Mouse (Mus musculus): ENCODE results near the gene Shb. TPM values are rescaled to one million over a fixed set of nuclear protein-coding genes. Genes with fewer than 3 reads are reported as not detected.

The Shb gene
- polyA plus RNA-seq, 1 experiment from 2014 or later = 4.9 TPM

DNA sequence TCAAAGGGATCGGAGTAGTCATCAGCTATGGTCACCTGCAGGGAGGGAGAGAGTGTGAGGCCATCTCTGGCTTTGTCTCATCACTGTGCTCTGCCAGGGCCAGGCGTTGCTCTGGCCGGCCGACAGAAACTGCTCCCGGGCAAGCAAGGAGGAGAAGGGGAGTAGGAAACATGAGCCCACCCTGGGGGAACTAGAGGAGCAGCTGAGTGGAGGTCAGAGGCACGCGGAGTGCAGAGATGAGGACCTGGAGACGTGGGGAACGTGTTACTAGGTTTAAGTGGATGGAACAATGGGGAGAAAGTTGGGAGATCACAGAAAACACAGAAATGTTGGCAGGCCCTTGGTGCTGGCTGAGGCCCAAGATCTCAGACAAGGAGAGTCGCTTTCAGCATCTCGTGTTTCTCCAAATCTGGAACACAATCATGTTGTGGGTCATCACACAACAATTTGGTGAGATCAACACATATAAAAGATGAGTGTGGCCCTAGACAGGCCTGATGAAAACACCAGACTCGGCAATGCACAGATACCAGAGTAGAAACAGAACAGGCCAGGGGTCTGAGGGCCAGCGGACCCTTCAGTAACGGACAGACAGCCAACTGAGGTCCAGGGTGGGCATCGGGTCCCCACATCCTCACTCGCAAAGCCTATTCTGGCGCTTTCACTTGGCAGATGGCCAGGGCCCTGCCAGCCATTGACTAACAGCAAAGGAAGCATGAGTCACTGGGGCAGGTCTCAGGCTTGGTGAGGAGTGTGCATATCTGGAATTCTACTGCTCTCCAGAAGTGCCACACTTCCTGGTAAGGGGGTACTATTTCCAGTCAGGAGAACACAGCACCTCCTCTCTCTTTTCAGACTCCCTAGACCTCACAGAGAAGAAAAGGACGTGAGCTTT, 42.9 kb downstream of the Shb start:
- H3K36me3 ChIP-seq = no peaks in the 10 kb centered on the region
- H3K27ac ChIP-seq (replicated peaks) = peak overlapping the region; percentile 68
- H3K27me3 ChIP-seq = peaks cover 43% of the 10 kb centered on the region
- peaks cover 67% of the 10 kb centered on the region for H3K4me1 ChIP-seq
- no peaks in the 10 kb centered on the region for H3K9me3 ChIP-seq
- peak; percentile 28; the same call in 1 of the 2 replicates for ATAC-seq (ENCODE audit: low FRiP score, low read depth)
- no peak overlapping the region for H3K9ac ChIP-seq (replicated peaks)
- 30% methylated on average over 18 of the region's 18 CpGs for WGBS
- H3K4me3 ChIP-seq = no peak overlapping the region
- no peak overlapping the region for H3K4me2 ChIP-seq (replicated peaks)

GRCm38 (mm10) chr4:45487681-45488081, 44.6 kb downstream of the Shb start:
- ATAC-seq (ENCODE audit: low FRiP score, low read depth) = no peak
- Histone ChIP-seq H3K4me2 (replicated peaks) (no peak overlapping the region), H3K4me1 (peaks cover 60% of the 10 kb centered on the region), H3K9ac (replicated peaks) (no peak overlapping the region), H3K9me3 (no peaks in the 10 kb centered on the region), H3K27me3 (peaks cover 28% of the 10 kb centered on the region), H3K27ac (replicated peaks) (no peak overlapping the region), H3K4me3 (no peak overlapping the region), H3K36me3 (no peaks in the 10 kb centered on the region)
- whole genome bisulfite sequencing = 36% methylated on average over 6 of the region's 6 CpGs

- Histone ChIP-seq H3K4me1 (peaks cover 34% of the 10 kb centered on the region), H3K27me3 (peaks cover 13% of the 10 kb centered on the region), H3K4me3 (no peak overlapping the region), H3K36me3 (no peaks in the 10 kb centered on the region), H3K9me3 (no peaks in the 10 kb centered on the region), H3K27ac (replicated peaks) (no peak overlapping the region), H3K4me2 (replicated peaks) (no peak overlapping the region), H3K9ac (replicated peaks) (no peak overlapping the region)
- 84% methylated on average over 5 of the region's 5 CpGs for WGBS
- ATAC-seq (ENCODE audit: low FRiP score, low read depth) = no peak
Observed at GRCm38 (mm10) chr4:45485024-45485423, 47.2 kb downstream of the Shb start.

- H3K9me3 ChIP-seq = no peaks in the 10 kb centered on the region
- no peak for ATAC-seq (ENCODE audit: low FRiP score, low read depth)
- no peaks in the 10 kb centered on the region for H3K36me3 ChIP-seq
- H3K27me3 ChIP-seq = peaks cover 8% of the 10 kb centered on the region
- peaks cover 30% of the 10 kb centered on the region for H3K4me1 ChIP-seq
- no peak overlapping the region; the same call in 1 of the 2 replicates for H3K9ac ChIP-seq (replicated peaks)
- H3K4me3 ChIP-seq = no peak overlapping the region
- no peak overlapping the region for H3K27ac ChIP-seq (replicated peaks)
- 73% methylated on average over 8 of the region's 8 CpGs for WGBS
- H3K4me2 ChIP-seq (replicated peaks) = no peak overlapping the region
Observed at GRCm38 (mm10) chr4:45483271-45484245, 48.7 kb downstream of the Shb start.

DNA sequence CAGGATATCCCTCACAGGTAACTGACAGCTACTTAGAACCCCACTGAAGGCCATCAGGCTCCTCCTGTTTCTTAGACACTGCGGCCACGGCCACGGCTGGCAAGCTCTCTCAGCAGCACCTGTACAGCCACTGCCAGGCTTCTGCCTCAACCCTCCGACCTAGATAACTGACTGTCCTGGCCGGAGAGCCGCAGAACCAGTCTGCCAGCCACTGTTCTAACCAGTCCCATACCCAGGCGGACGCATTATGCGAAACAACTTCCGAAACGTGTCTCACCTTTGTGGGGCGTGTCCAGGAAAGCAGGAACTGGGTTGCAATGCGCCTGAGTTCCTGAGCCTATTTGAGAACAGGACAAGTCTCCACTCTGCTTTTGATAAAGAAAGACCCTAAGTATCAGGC, 50.0 kb downstream of the Shb start:
- Histone ChIP-seq H3K9me3 (no peaks in the 10 kb centered on the region), H3K36me3 (no peaks in the 10 kb centered on the region), H3K4me1 (peaks cover 35% of the 10 kb centered on the region), H3K27ac (replicated peaks) (no peak overlapping the region), H3K4me3 (no peak overlapping the region), H3K27me3 (peaks cover 4% of the 10 kb centered on the region; the same call in 1 of the 2 replicates), H3K4me2 (replicated peaks) (no peak overlapping the region), H3K9ac (replicated peaks) (no peak overlapping the region)
- 90% methylated on average over 13 of the region's 13 CpGs for WGBS
- ATAC-seq (ENCODE audit: low FRiP score, low read depth) = no peak

DNA sequence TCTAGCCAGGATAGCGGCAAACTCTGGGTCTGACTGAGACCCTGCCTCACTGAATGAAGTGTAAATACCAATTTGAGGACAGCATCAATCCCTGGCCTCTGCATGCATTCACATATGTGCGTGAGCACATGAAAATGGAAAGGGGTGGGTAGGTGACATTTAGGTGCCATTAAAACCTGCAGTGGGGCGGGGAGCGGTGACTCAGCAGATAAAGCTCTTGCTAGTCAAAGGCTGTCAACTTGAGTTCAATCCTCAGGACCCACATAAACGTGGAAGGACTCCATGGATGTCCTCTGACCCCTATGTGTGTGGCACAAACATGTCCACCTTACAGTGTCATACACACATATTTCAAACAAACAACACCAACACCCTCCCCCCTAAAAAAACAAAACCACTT, 50.8 kb downstream of the Shb start:
- H3K4me3 ChIP-seq = no peak overlapping the region
- no peaks in the 10 kb centered on the region for H3K9me3 ChIP-seq
- no peak for ATAC-seq (ENCODE audit: low FRiP score, low read depth)
- no peak overlapping the region for H3K27ac ChIP-seq (replicated peaks)
- H3K27me3 ChIP-seq = no peaks in the 10 kb centered on the region; the same call in 1 of the 2 replicates
- H3K36me3 ChIP-seq = no peaks in the 10 kb centered on the region
- H3K4me1 ChIP-seq = peaks cover 44% of the 10 kb centered on the region
- H3K4me2 ChIP-seq (replicated peaks) = no peak overlapping the region
- 82% methylated on average over 5 of the region's 5 CpGs for WGBS
- no peak overlapping the region for H3K9ac ChIP-seq (replicated peaks)

DNA sequence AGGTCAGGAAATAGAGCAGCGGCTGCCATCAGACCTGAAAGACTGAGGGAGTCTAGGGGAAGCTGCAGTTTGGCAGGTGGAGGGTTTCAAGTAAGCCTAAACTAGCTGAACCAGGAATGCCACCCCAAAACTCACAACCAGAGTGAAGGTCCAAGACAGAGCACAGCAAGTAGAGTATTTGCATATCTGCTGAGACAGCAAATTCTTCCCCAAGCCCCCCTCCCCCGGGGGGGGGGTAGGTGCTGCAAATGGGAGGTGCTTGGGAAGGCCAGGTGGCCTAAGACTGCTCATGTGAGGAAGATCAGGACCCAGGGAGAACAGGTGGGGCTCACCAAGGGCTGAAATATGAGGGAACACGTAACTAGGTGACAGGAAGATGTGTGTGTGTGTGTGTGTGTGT, 51.7 kb downstream of the Shb start:
- H3K4me3 ChIP-seq = no peak overlapping the region
- H3K9ac ChIP-seq (replicated peaks) = no peak overlapping the region
- no peak for ATAC-seq (ENCODE audit: low FRiP score, low read depth)
- H3K4me2 ChIP-seq (replicated peaks) = no peak overlapping the region
- no peak overlapping the region for H3K27ac ChIP-seq (replicated peaks)
- no peaks in the 10 kb centered on the region for H3K9me3 ChIP-seq
- H3K27me3 ChIP-seq = no peaks in the 10 kb centered on the region; the same call in 1 of the 2 replicates
- peaks cover 44% of the 10 kb centered on the region for H3K4me1 ChIP-seq
- WGBS = 64% methylated on average over 3 of the region's 3 CpGs
- H3K36me3 ChIP-seq = no peaks in the 10 kb centered on the region

- WGBS = 87% methylated on average over 10 of the region's 10 CpGs
- Histone ChIP-seq H3K4me1 (peaks cover 44% of the 10 kb centered on the region), H3K9me3 (no peaks in the 10 kb centered on the region)
Observed at GRCm38 (mm10) chr4:45479433-45479832, 52.8 kb downstream of the Shb start.

GRCm38 (mm10) chr4:45478178-45478577, 54.1 kb downstream of the Shb start:
- Histone ChIP-seq H3K9me3 (no peaks in the 10 kb centered on the region), H3K36me3 (no peaks in the 10 kb centered on the region), H3K4me2 (replicated peaks) (no peak overlapping the region), H3K27ac (replicated peaks) (no peak overlapping the region), H3K9ac (replicated peaks) (no peak overlapping the region), H3K4me3 (no peak overlapping the region), H3K27me3 (no peaks in the 10 kb centered on the region), H3K4me1 (peaks cover 44% of the 10 kb centered on the region)
- ATAC-seq (ENCODE audit: low FRiP score, low read depth) = no peak
- 60% methylated on average over 7 of the region's 7 CpGs for WGBS

More at GRCm38 (mm10) chr4:45479433-45479832, 52.8 kb downstream of the Shb start:
- H3K4me3 ChIP-seq = no peak overlapping the region
- H3K27ac ChIP-seq (replicated peaks) = no peak overlapping the region
- H3K9ac ChIP-seq (replicated peaks) = no peak overlapping the region
- no peak for ATAC-seq (ENCODE audit: low FRiP score, low read depth)
- no peak overlapping the region for H3K4me2 ChIP-seq (replicated peaks)
- H3K36me3 ChIP-seq = no peaks in the 10 kb centered on the region
- no peaks in the 10 kb centered on the region for H3K27me3 ChIP-seq

DNA sequence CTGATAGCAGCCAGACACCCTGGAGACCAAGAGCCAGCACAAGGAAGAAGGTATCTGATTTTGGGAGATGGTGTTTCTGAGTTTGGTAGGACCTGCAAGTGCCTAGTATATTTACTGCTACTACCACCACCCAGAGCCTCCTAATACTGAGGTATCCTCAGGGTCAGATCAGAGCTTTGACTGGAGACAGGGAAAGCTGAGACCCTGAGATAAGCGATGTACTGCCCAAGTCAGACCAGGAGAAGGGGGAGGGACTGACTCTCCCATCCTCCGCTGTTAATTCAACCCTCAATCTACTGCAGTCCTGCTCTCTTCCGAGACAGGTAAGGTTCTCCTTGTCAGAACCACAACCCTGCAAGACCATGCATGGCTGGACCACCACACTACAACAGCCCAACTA, 55.2 kb downstream of the Shb start:
- Histone ChIP-seq H3K27me3 (no peaks in the 10 kb centered on the region), H3K9ac (replicated peaks) (no peak overlapping the region), H3K4me3 (no peak overlapping the region), H3K4me1 (peaks cover 55% of the 10 kb centered on the region), H3K4me2 (replicated peaks) (no peak overlapping the region), H3K27ac (replicated peaks) (no peak overlapping the region), H3K36me3 (no peaks in the 10 kb centered on the region), H3K9me3 (no peaks in the 10 kb centered on the region)
- 75% methylated on average over 3 of the region's 3 CpGs for WGBS
- no peak for ATAC-seq (ENCODE audit: low FRiP score, low read depth)

DNA sequence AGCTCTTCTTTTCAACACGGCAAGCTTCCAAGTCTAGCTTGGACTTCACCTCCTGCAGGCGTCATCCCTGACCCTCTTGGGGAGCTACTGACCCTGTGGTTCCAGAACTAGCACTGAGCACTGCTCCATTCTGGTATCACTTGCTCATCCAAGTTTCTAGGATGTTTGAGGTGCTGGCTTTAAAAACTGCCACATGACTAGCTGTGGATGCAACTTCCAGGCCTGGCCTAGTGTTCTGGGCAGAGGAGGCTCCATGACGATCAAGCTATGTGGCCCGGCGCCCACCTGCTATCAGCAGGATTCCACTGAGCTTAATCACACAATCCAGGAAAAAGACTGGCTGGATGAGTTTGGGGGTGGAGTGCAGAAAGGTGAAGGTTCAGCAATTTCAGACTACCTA, 57.4 kb downstream of the Shb start:
- Histone ChIP-seq H3K27me3 (no peaks in the 10 kb centered on the region), H3K9me3 (no peaks in the 10 kb centered on the region), H3K27ac (replicated peaks) (no peak overlapping the region), H3K4me3 (no peak overlapping the region), H3K36me3 (no peaks in the 10 kb centered on the region), H3K4me1 (peaks cover 64% of the 10 kb centered on the region), H3K9ac (replicated peaks) (no peak overlapping the region), H3K4me2 (replicated peaks) (no peak overlapping the region)
- ATAC-seq (ENCODE audit: low FRiP score, low read depth) = no peak
- WGBS = 92% methylated on average over 5 of the region's 5 CpGs

GRCm38 (mm10) chr4:45474131-45474530, 58.1 kb downstream of the Shb start:
- 95% methylated on average over 4 of the region's 4 CpGs for WGBS
- no peak overlapping the region for H3K27ac ChIP-seq (replicated peaks)

More at GRCm38 (mm10) chr4:45474131-45474530, 58.1 kb downstream of the Shb start:
- peaks cover 59% of the 10 kb centered on the region for H3K4me1 ChIP-seq
- no peak for ATAC-seq (ENCODE audit: low FRiP score, low read depth)
- no peaks in the 10 kb centered on the region for H3K9me3 ChIP-seq
- no peaks in the 10 kb centered on the region for H3K36me3 ChIP-seq
- no peaks in the 10 kb centered on the region for H3K27me3 ChIP-seq
- H3K4me2 ChIP-seq (replicated peaks) = no peak overlapping the region
- H3K9ac ChIP-seq (replicated peaks) = no peak overlapping the region
- H3K4me3 ChIP-seq = no peak overlapping the region

All from midbrain, embryonic 12.5 days (tissue).